Mouse (Mus musculus) MEL (cell line): ENCODE data around the gene Exoc3. TPM values are rescaled to one million over a fixed set of nuclear protein-coding genes. Genes with fewer than 3 reads are reported as not detected.

Experiments used
- DNase-seq: peaks from one replicate; pipeline ENCODE4 v3.0.0; 2011; ENCODE audit warnings: low read depth, low spot score
- H3K27ac ChIP-seq: 2 replicates; pipeline ENCODE4 v1.5.1; 2012; ENCODE audit warnings: low read depth, mild to moderate bottlenecking, control low read depth, low read length, moderate library complexity; ENCODE audit not compliant: control insufficient read depth
- H3K27me3 ChIP-seq, 2 experiments: fragments of 150-350 bp in 1 of 2; sonication (generic) in 1 of 2; 2 replicates each; pipeline ENCODE4 v1.6.1; 2012; ENCODE audit warnings: low read length in 2 of 2, mild to moderate bottlenecking in 2 of 2, improper control_type of control experiment in 1 of 2, moderate library complexity in 1 of 2; ENCODE audit not compliant: insufficient read depth in 2 of 2, control insufficient read depth in 1 of 2
- H3K36me3 ChIP-seq, 2 experiments: 2 replicates each; pipeline ENCODE4 v1.6.1; 2012 to 2014; ENCODE audit warnings: low read length in 2 of 2, improper control_type of control experiment in 1 of 2, inconsistent platforms in 1 of 2, mild to moderate bottlenecking in 1 of 2; ENCODE audit not compliant: insufficient read depth in 2 of 2, control insufficient read depth in 1 of 2
- H3K4me1 ChIP-seq, 2 experiments: fragments of 150-350 bp in 1 of 2; sonication (generic) in 1 of 2; 2 replicates each; pipeline ENCODE4 v1.6.1; 2012; ENCODE audit warnings: low read length in 2 of 2, improper control_type of control experiment in 1 of 2, mild to moderate bottlenecking in 1 of 2; ENCODE audit not compliant: insufficient read depth in 2 of 2, control insufficient read depth in 1 of 2
- H3K4me3 ChIP-seq, 2 experiments: fragments of 150-350 bp in 1 of 2; sonication (generic) in 1 of 2; 2 replicates each; pipeline ENCODE4 v1.5.1; 2012; ENCODE audit warnings: low read depth in 2 of 2, low read length in 2 of 2, mild to moderate bottlenecking in 2 of 2, moderate library complexity in 2 of 2, control low read depth in 1 of 2, improper control_type of control experiment in 1 of 2; ENCODE audit not compliant: control insufficient read depth in 1 of 2, insufficient read depth in 1 of 2
- H3K79me2 ChIP-seq: 2 replicates; pipeline ENCODE4 v1.6.1; 2012; ENCODE audit warnings: mild to moderate bottlenecking, low read length, moderate library complexity; ENCODE audit not compliant: control insufficient read depth, poor library complexity, insufficient read depth
- H3K9ac ChIP-seq: 2 replicates; pipeline ENCODE4 v1.6.1; 2012; ENCODE audit warnings: low read depth, mild to moderate bottlenecking, control low read depth, low read length, moderate library complexity; ENCODE audit not compliant: control insufficient read depth, poor library complexity, severe bottlenecking
- H3K9me3 ChIP-seq: fragments of 150-350 bp; sonication (generic); replicated peaks from 2 replicates; pipeline ENCODE4 v1.6.1; 2012; ENCODE audit warnings: mild to moderate bottlenecking, low read length, improper control_type of control experiment, moderate library complexity; ENCODE audit not compliant: insufficient read depth
- CTCF ChIP-seq, 3 experiments: IDR thresholded peaks in 2 of 3; conservative IDR thresholded peaks in 1 of 3; 2 replicates each; pipeline ENCODE4 v1.5.1; 2011 to 2012; ENCODE audit warnings: low read length in 3 of 3, low read depth in 2 of 3, mild to moderate bottlenecking in 2 of 3, improper control_type of control experiment in 1 of 3, inconsistent platforms in 1 of 3, mixed read lengths in 1 of 3, moderate library complexity in 1 of 3; ENCODE audit not compliant: control insufficient read depth in 1 of 3, insufficient read depth in 1 of 3, poor library complexity in 1 of 3, severe bottlenecking in 1 of 3
- E2F4 ChIP-seq: IDR thresholded peaks from 2 replicates; pipeline ENCODE4 v1.6.1; 2011; ENCODE audit warnings: low read depth, low read length, improper control_type of control experiment, borderline replicate concordance
- ETS1 ChIP-seq: IDR thresholded peaks from 2 replicates; pipeline ENCODE4 v1.6.1; 2012; ENCODE audit warnings: low read depth, mild to moderate bottlenecking, inconsistent platforms, low read length, improper control_type of control experiment, moderate library complexity
- GABPA ChIP-seq: IDR thresholded peaks from 2 replicates; pipeline ENCODE4 v1.6.1; 2012; ENCODE audit warnings: low read depth, mild to moderate bottlenecking, inconsistent platforms, low read length, improper control_type of control experiment, moderate library complexity
- HCFC1 ChIP-seq: IDR thresholded peaks from 2 replicates; pipeline ENCODE4 v1.6.1; 2012; ENCODE audit warnings: low read depth, mild to moderate bottlenecking, inconsistent platforms, low read length, improper control_type of control experiment, moderate library complexity
- MYB ChIP-seq: IDR thresholded peaks from 2 replicates; pipeline ENCODE4 v1.6.1; 2011; ENCODE audit warnings: mild to moderate bottlenecking, low read depth, low read length, improper control_type of control experiment
- MYC ChIP-seq: IDR thresholded peaks from 2 replicates; pipeline ENCODE4 v1.6.1; 2011; ENCODE audit warnings: low read depth, mild to moderate bottlenecking, low read length, improper control_type of control experiment, moderate library complexity
- NELFE ChIP-seq: IDR thresholded peaks from 2 replicates; pipeline ENCODE4 v1.6.1; 2011; ENCODE audit warnings: low read depth, low read length, improper control_type of control experiment
- NRF1 ChIP-seq: IDR thresholded peaks from 2 replicates; pipeline ENCODE4 v1.6.1; 2014; ENCODE audit warnings: low read depth, mild to moderate bottlenecking, inconsistent platforms, low read length, improper control_type of control experiment, moderate library complexity; ENCODE audit not compliant: poor library complexity, insufficient read depth, severe bottlenecking
- POLR2A ChIP-seq, 2 experiments: IDR thresholded peaks; 2 replicates each; pipeline ENCODE4 v1.6.1; 2011 to 2012; ENCODE audit warnings: low read length in 2 of 2, mild to moderate bottlenecking in 2 of 2, control low read depth in 1 of 2, improper control_type of control experiment in 1 of 2, low read depth in 1 of 2, moderate library complexity in 1 of 2; ENCODE audit not compliant: control insufficient read depth in 1 of 2, insufficient read depth in 1 of 2, poor library complexity in 1 of 2
- RAD21 ChIP-seq: IDR thresholded peaks from 2 replicates; pipeline ENCODE4 v1.6.1; 2011; ENCODE audit warnings: mild to moderate bottlenecking, low read depth, low read length, improper control_type of control experiment
- RCOR1 ChIP-seq: IDR thresholded peaks from 2 replicates; pipeline ENCODE4 v1.6.1; 2012; ENCODE audit warnings: low read depth, mild to moderate bottlenecking, inconsistent platforms, low read length, improper control_type of control experiment
- SMC3 ChIP-seq: IDR thresholded peaks from 2 replicates; pipeline ENCODE4 v1.6.1; 2011; ENCODE audit warnings: low read depth, low read length, improper control_type of control experiment
- TCF12 ChIP-seq: IDR thresholded peaks from 2 replicates; pipeline ENCODE4 v1.6.1; 2014; ENCODE audit warnings: low read depth, mild to moderate bottlenecking, inconsistent platforms, low read length, improper control_type of control experiment, moderate library complexity
- USF2 ChIP-seq, 2 experiments: IDR thresholded peaks; 2 replicates each; pipeline ENCODE4 v1.6.1; 2011 to 2012; ENCODE audit warnings: improper control_type of control experiment in 2 of 2, low read length in 2 of 2, borderline replicate concordance in 1 of 2, inconsistent platforms in 1 of 2, low read depth in 1 of 2, mild to moderate bottlenecking in 1 of 2; ENCODE audit not compliant: insufficient read depth in 1 of 2
- ZNF384 ChIP-seq: IDR thresholded peaks from 2 replicates; pipeline ENCODE4 v1.6.1; 2012; ENCODE audit warnings: low read depth, mild to moderate bottlenecking, inconsistent platforms, low read length, improper control_type of control experiment
- polyA plus RNA-seq, 2 experiments: library from polyadenylated mRNA; stranded (reverse) in 1 of 2; unstranded in 1 of 2; fragments of >175 nt in 1 of 2; fragments of >200 nt in 1 of 2; gene quantifications; 2 replicates each; pipeline versions ENCODE4 v1.2.1 to v1.2.4; 2012; ENCODE audit warnings: low replicate concordance in 2 of 2, low read depth in 1 of 2; ENCODE audit not compliant: insufficient read length in 2 of 2, insufficient read depth in 1 of 2, missing spikeins in 1 of 2
- total RNA-seq: library from RNA; depleted of rRNA; stranded (reverse); fragments of 300-350 nt; gene quantifications from 2 replicates; pipeline ENCODE4 v1.2.3, GENCODE M21; 2012

The Exoc3 gene
- total and polyA plus RNA-seq, 3 experiments, result 24.2 to 145 (median 35.4) TPM

DNA sequence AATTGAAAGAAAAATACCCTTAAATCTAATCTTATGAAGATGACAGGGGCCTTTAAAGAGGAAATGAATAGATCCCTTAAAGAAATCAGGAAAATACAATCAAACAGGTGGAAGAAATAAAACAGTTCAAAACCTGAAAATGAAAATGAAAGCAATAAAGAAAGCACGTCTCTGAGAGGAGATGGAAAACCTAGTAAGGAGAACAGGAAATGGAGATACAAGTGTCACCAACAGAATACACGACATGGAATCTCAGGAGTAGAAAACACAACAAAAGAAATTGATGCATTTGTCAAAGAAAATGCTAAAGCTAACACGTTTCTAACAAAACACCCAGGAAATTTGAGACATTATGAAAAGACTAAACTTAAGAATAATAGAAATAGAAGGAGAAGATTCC lies 12.1 kb downstream of the Exoc3 start:
- Histone ChIP-seq H3K36me3 (peaks cover 0 to 5% of the 10 kb centered on the region in 2 experiments; a peak in 2 of 4 replicates), H3K4me1 (no peaks in the 10 kb centered on the region), H3K9me3 (no peaks in the 10 kb centered on the region), H3K27ac (no peak overlapping the region), H3K9ac (no peak overlapping the region), H3K79me2 (no peaks in the 10 kb centered on the region), H3K4me3 (no peak overlapping the region), H3K27me3 (no peaks in the 10 kb centered on the region)
- no peak for TF ChIP-seq TCF12
- no peak for TF ChIP-seq E2F4
- TF ChIP-seq GABPA, result no peak
- no peak for DNase-seq

DNA sequence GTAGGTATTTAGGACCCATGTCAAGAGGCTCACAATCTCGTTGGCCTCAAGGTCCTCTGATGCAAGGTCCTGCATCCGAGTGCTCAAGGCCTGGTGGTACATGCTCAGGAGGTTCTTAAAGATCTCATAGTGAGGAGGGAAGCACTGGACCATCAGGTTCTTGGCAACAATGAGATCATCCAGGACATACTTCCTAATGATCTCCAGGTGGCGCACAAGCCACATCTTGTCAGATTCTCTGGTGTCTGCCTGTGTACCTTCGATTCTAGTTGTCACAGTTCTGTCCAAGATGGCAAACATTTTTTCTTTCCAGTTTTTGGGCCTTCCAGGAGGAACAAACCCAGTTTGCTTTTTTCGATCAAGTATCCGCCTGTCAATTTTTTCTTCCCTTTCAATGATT lies 15.9 kb downstream of the Exoc3 start:
- Histone ChIP-seq H3K9me3 (no peaks in the 10 kb centered on the region), H3K79me2 (no peaks in the 10 kb centered on the region), H3K27me3 (no peaks in the 10 kb centered on the region), H3K27ac (no peak overlapping the region), H3K36me3 (peaks cover 0 to 7% of the 10 kb centered on the region in 2 experiments; a peak in 2 of 4 replicates), H3K4me1 (no peaks in the 10 kb centered on the region), H3K9ac (no peak overlapping the region), H3K4me3 (no peak overlapping the region)
- peak; percentile 21 for DNase-seq
- TF ChIP-seq NRF1, result no peak
- TF ChIP-seq ETS1, result no peak
- TF ChIP-seq NELFE, result no peak
- no peak for TF ChIP-seq MYB
- no peak for TF ChIP-seq USF2 (IDR thresholded peaks at IDR 0.05; ENCODE audit: borderline replicate concordance in 1 of 2, insufficient read depth in 1 of 2, low read depth in 1 of 2, low read length in 2 of 2)
- TF ChIP-seq HCFC1, result no peak
- no peak for TF ChIP-seq MYC
- TF ChIP-seq ZNF384, result no peak
- peak; percentile 17 for TF ChIP-seq SMC3
- TF ChIP-seq RAD21, result peak; percentile 32
- no peak for TF ChIP-seq E2F4
- TF ChIP-seq RCOR1, result no peak
- no peak for TF ChIP-seq POLR2A (IDR thresholded peaks at IDR 0.05; ENCODE audit: control insufficient read depth in 1 of 2, insufficient read depth in 1 of 2, low read depth in 1 of 2, low read length in 2 of 2, poor library complexity in 1 of 2)
- peak in 1 of 3 experiments; percentile 36; a peak in 2 of 6 replicates for TF ChIP-seq CTCF (IDR thresholded peaks at IDR 0.05 in 2 of 3, conservative IDR thresholded peaks at IDR 0.05 in 1 of 3; ENCODE audit: control insufficient read depth in 1 of 3, insufficient read depth in 1 of 3, low read depth in 2 of 3, low read length in 3 of 3, poor library complexity in 1 of 3, severe bottlenecking in 1 of 3)
